Mouse (Mus musculus) testis, adult 2 months (tissue): ENCODE data around the gene Gm45717.

Experiments used
- CTCF ChIP-seq: fragments of 200-500 bp; IDR thresholded peaks from 2 replicates; pipeline ENCODE4 v1.5.1; 2012; ENCODE audit warnings: low read depth, mild to moderate bottlenecking, inconsistent platforms, low read length, moderate library complexity; ENCODE audit not compliant: control insufficient read depth, insufficient read depth, insufficient replicate concordance
- POLR2A ChIP-seq: fragments of 200-500 bp; IDR thresholded peaks from 2 replicates; pipeline ENCODE4 v1.6.1; 2012; ENCODE audit warnings: low read depth, mild to moderate bottlenecking, inconsistent platforms, low read length, moderate library complexity; ENCODE audit not compliant: control insufficient read depth

GRCm38 (mm10) chr7:140955758-140956555 is at the start of gene Gm45717, which contains the start of gene Ifitm2:
- TF ChIP-seq CTCF, result no peak
- no peak for TF ChIP-seq POLR2A
